Mouse (Mus musculus): Measurements from ENCODE around the gene Hoxa6. TPM values are rescaled to one million over a fixed set of nuclear protein-coding genes. Genes with fewer than 3 reads are reported as not detected.

Gene Hoxa6
- polyA plus RNA-seq, 1 experiment from 2014 or later: not detected

- H3K36me3 ChIP-seq (ENCODE audit: control insufficient read depth, insufficient read depth, low read length): no peaks in the 10 kb centered on the region
- peaks cover 4 to 5% of the 10 kb centered on the region in 2 experiments; a peak in 1 of 4 replicates for H3K4me1 ChIP-seq (ENCODE audit: control insufficient read depth in 2 of 2, insufficient read depth in 2 of 2, low read length in 2 of 2)
- H3K27ac ChIP-seq (replicated peaks in 1 of 2; ENCODE audit: control insufficient read depth in 1 of 2, insufficient read depth in 1 of 2, low read depth in 2 of 2, low read length in 2 of 2): peak within 1 kb of the TSS in 1 of 2 experiments; percentile 59; a peak in 2 of 4 replicates
- H3K4me3 ChIP-seq (ENCODE audit: control insufficient read depth in 1 of 2, insufficient read depth in 1 of 2, low read depth in 1 of 2, low read length in 2 of 2): peak within 1 kb of the TSS; percentile 4 to 33; a peak in 3 of 4 replicates
- peak within 1 kb of the TSS; percentile 48 for H3K4me2 ChIP-seq (ENCODE audit: low read length)
- peak within 1 kb of the TSS; percentile 54; the same call in 1 of the 2 replicates for H3K9ac ChIP-seq (ENCODE audit: low read length)
- no peaks in the 10 kb centered on the region for H3K9me3 ChIP-seq (ENCODE audit: control insufficient read depth, low read length)
- WGBS: 1% methylated on average over 25 of the region's 25 CpGs
- H3K27me3 ChIP-seq (ENCODE audit: control insufficient read depth, insufficient read depth, low read length): peaks cover 98% of the 10 kb centered on the region
- no peak for ATAC-seq (ENCODE audit: insufficient number of reproducible peaks, insufficient read depth, low FRiP score, low read depth)
These were observed 43.7 kb downstream of the Hoxa6 start, which contains the start of gene Hoxa2 for GRCm38 (mm10) chr6:52164626-52165440. TSS of gene Hoxa2 (minus strand) at chr6:52164831.

- Histone ChIP-seq H3K9me3 (ENCODE audit: control insufficient read depth, low read length) (no peaks in the 10 kb centered on the region), H3K9ac (ENCODE audit: low read length) (peak overlapping the region; percentile 54; the same call in 1 of the 2 replicates), H3K27me3 (ENCODE audit: control insufficient read depth, insufficient read depth, low read length) (peaks cover 98% of the 10 kb centered on the region), H3K4me1 (ENCODE audit: control insufficient read depth in 2 of 2, insufficient read depth in 2 of 2, low read length in 2 of 2) (peaks cover 4 to 6% of the 10 kb centered on the region in 2 experiments; a peak in 2 of 4 replicates), H3K4me2 (ENCODE audit: low read length) (peak overlapping the region; percentile 48), H3K36me3 (ENCODE audit: control insufficient read depth, insufficient read depth, low read length) (no peaks in the 10 kb centered on the region), H3K27ac (replicated peaks in 1 of 2; ENCODE audit: control insufficient read depth in 1 of 2, insufficient read depth in 1 of 2, low read depth in 2 of 2, low read length in 2 of 2) (peak overlapping the region in 1 of 2 experiments; percentile 59; a peak in 2 of 4 replicates), H3K4me3 (ENCODE audit: control insufficient read depth in 1 of 2, insufficient read depth in 1 of 2, low read depth in 1 of 2, low read length in 2 of 2) (peak overlapping the region; percentile 4 to 33; a peak in 3 of 4 replicates)
- under 1% methylated on average over 39 of the region's 39 CpGs for WGBS
- ATAC-seq (ENCODE audit: insufficient number of reproducible peaks, insufficient read depth, low FRiP score, low read depth): no peak
These were observed 44.4 kb downstream of the Hoxa6 start for GRCm38 (mm10) chr6:52164051-52164625.

- WGBS: 6% methylated on average over 17 of the region's 17 CpGs
- ATAC-seq (ENCODE audit: insufficient number of reproducible peaks, insufficient read depth, low FRiP score, low read depth): no peak
- H3K4me1 ChIP-seq (ENCODE audit: control insufficient read depth in 2 of 2, insufficient read depth in 2 of 2, low read length in 2 of 2): peaks cover 4 to 12% of the 10 kb centered on the region in 2 experiments; a peak in 3 of 4 replicates
- H3K9ac ChIP-seq (ENCODE audit: low read length): peak overlapping the region; percentile 21; the same call in 1 of the 2 replicates
- no peaks in the 10 kb centered on the region for H3K9me3 ChIP-seq (ENCODE audit: control insufficient read depth, low read length)
- H3K4me3 ChIP-seq (ENCODE audit: control insufficient read depth in 1 of 2, insufficient read depth in 1 of 2, low read depth in 1 of 2, low read length in 2 of 2): peak overlapping the region in 1 of 2 experiments; percentile 33; a peak in 2 of 4 replicates
- no peaks in the 10 kb centered on the region for H3K36me3 ChIP-seq (ENCODE audit: control insufficient read depth, insufficient read depth, low read length)
- peak overlapping the region; percentile 22 to 59; a peak in 2 of 4 replicates for H3K27ac ChIP-seq (replicated peaks in 1 of 2; ENCODE audit: control insufficient read depth in 1 of 2, insufficient read depth in 1 of 2, low read depth in 2 of 2, low read length in 2 of 2)
- peaks cover 100% of the 10 kb centered on the region for H3K27me3 ChIP-seq (ENCODE audit: control insufficient read depth, insufficient read depth, low read length)
- H3K4me2 ChIP-seq (ENCODE audit: low read length): peak overlapping the region; percentile 48
These were observed 45.0 kb downstream of the Hoxa6 start for GRCm38 (mm10) chr6:52163366-52164031.

- peaks cover 4 to 15% of the 10 kb centered on the region in 2 experiments; a peak in 3 of 4 replicates for H3K4me1 ChIP-seq (ENCODE audit: control insufficient read depth in 2 of 2, insufficient read depth in 2 of 2, low read length in 2 of 2)
- peaks cover 100% of the 10 kb centered on the region for H3K27me3 ChIP-seq (ENCODE audit: control insufficient read depth, insufficient read depth, low read length)
- peak overlapping the region in 1 of 2 experiments; percentile 33; a peak in 1 of 4 replicates for H3K4me3 ChIP-seq (ENCODE audit: control insufficient read depth in 1 of 2, insufficient read depth in 1 of 2, low read depth in 1 of 2, low read length in 2 of 2)
- WGBS: 16% methylated on average over 14 of the region's 14 CpGs
- no peaks in the 10 kb centered on the region for H3K9me3 ChIP-seq (ENCODE audit: control insufficient read depth, low read length)
- no peak overlapping the region for H3K27ac ChIP-seq (replicated peaks in 1 of 2; ENCODE audit: control insufficient read depth in 1 of 2, insufficient read depth in 1 of 2, low read depth in 2 of 2, low read length in 2 of 2)
- H3K4me2 ChIP-seq (ENCODE audit: low read length): peak overlapping the region; percentile 48
- ATAC-seq (ENCODE audit: insufficient number of reproducible peaks, insufficient read depth, low FRiP score, low read depth): no peak
- H3K36me3 ChIP-seq (ENCODE audit: control insufficient read depth, insufficient read depth, low read length): no peaks in the 10 kb centered on the region
- H3K9ac ChIP-seq (ENCODE audit: low read length): peak overlapping the region; percentile 21; the same call in 1 of the 2 replicates
These were observed 45.7 kb downstream of the Hoxa6 start for GRCm38 (mm10) chr6:52162611-52163365.

GRCm38 (mm10) chr6:52162093-52162380, 46.5 kb downstream of the Hoxa6 start:
- 27% methylated on average over 1 of the region's 1 CpGs for WGBS
- no peaks in the 10 kb centered on the region for H3K9me3 ChIP-seq (ENCODE audit: control insufficient read depth, low read length)
- H3K27me3 ChIP-seq (ENCODE audit: control insufficient read depth, insufficient read depth, low read length): peaks cover 100% of the 10 kb centered on the region
- H3K4me1 ChIP-seq (ENCODE audit: control insufficient read depth in 2 of 2, insufficient read depth in 2 of 2, low read length in 2 of 2): peaks cover 4 to 15% of the 10 kb centered on the region in 2 experiments; a peak in 3 of 4 replicates
- H3K9ac ChIP-seq (ENCODE audit: low read length): no peak overlapping the region
- ATAC-seq (ENCODE audit: insufficient number of reproducible peaks, insufficient read depth, low FRiP score, low read depth): no peak
- H3K27ac ChIP-seq (replicated peaks in 1 of 2; ENCODE audit: control insufficient read depth in 1 of 2, insufficient read depth in 1 of 2, low read depth in 2 of 2, low read length in 2 of 2): no peak overlapping the region
- H3K36me3 ChIP-seq (ENCODE audit: control insufficient read depth, insufficient read depth, low read length): no peaks in the 10 kb centered on the region
- no peak overlapping the region for H3K4me2 ChIP-seq (ENCODE audit: low read length)
- H3K4me3 ChIP-seq (ENCODE audit: control insufficient read depth in 1 of 2, insufficient read depth in 1 of 2, low read depth in 1 of 2, low read length in 2 of 2): no peak overlapping the region

GRCm38 (mm10) chr6:52161336-52162092, 47.0 kb downstream of the Hoxa6 start:
- no peak for ATAC-seq (ENCODE audit: insufficient number of reproducible peaks, insufficient read depth, low FRiP score, low read depth)
- H3K4me2 ChIP-seq (ENCODE audit: low read length): peak overlapping the region; percentile 44
- H3K27me3 ChIP-seq (ENCODE audit: control insufficient read depth, insufficient read depth, low read length): peaks cover 100% of the 10 kb centered on the region
- peak overlapping the region in 1 of 2 experiments; percentile 67; a peak in 1 of 4 replicates for H3K4me3 ChIP-seq (ENCODE audit: control insufficient read depth in 1 of 2, insufficient read depth in 1 of 2, low read depth in 1 of 2, low read length in 2 of 2)
- H3K9me3 ChIP-seq (ENCODE audit: control insufficient read depth, low read length): no peaks in the 10 kb centered on the region
- H3K9ac ChIP-seq (ENCODE audit: low read length): peak overlapping the region; percentile 52; the same call in 1 of the 2 replicates
- WGBS: 23% methylated on average over 8 of the region's 8 CpGs
- H3K27ac ChIP-seq (replicated peaks in 1 of 2; ENCODE audit: control insufficient read depth in 1 of 2, insufficient read depth in 1 of 2, low read depth in 2 of 2, low read length in 2 of 2): no peak overlapping the region
- peaks cover 4 to 15% of the 10 kb centered on the region in 2 experiments; a peak in 3 of 4 replicates for H3K4me1 ChIP-seq (ENCODE audit: control insufficient read depth in 2 of 2, insufficient read depth in 2 of 2, low read length in 2 of 2)
- no peaks in the 10 kb centered on the region for H3K36me3 ChIP-seq (ENCODE audit: control insufficient read depth, insufficient read depth, low read length)
